Mouse (Mus musculus): ENCODE results near the gene Vstm5. TPM values are rescaled to one million over a fixed set of nuclear protein-coding genes. Genes with fewer than 3 reads are reported as not detected.
A peak's percentile ranks its signal among the peaks of the same experiment; 100 is the strongest.

Gene Vstm5
- polyA plus RNA-seq, 1 experiment from 2014 or later = 28.4 TPM

DNA sequence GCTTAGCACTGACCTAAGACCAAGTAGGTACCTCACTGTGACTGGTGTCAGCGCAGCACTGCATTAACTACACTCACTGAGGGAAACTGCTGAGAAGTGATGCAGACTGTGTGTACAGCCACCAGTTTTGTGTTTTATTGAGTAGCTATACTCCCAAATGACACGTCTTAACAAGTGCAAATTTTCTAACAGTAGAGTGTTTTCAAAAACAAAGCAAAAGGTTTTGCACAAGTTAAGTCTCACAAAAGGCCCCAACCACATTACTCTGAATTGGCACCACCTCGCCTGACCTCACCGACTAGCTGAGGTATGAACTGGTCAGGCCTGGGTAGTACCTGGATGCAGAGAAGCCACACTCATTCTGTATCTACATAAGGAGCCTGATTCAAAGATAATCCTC lies 38.0 kb downstream of the Vstm5 start:
- Histone ChIP-seq H3K9me3 (no peaks in the 10 kb centered on the region), H3K27ac (replicated peaks) (no peak overlapping the region), H3K4me1 (replicated peaks) (peaks cover 30% of the 10 kb centered on the region), H3K36me3 (peaks cover 48% of the 10 kb centered on the region), H3K4me3 (no peak overlapping the region), H3K27me3 (no peaks in the 10 kb centered on the region), H3K4me2 (no peak overlapping the region), H3K9ac (no peak overlapping the region)
- no peak for ATAC-seq (ENCODE audit: low FRiP score, low read depth)
- 94% methylated on average over 4 of the region's 4 CpGs for WGBS

DNA sequence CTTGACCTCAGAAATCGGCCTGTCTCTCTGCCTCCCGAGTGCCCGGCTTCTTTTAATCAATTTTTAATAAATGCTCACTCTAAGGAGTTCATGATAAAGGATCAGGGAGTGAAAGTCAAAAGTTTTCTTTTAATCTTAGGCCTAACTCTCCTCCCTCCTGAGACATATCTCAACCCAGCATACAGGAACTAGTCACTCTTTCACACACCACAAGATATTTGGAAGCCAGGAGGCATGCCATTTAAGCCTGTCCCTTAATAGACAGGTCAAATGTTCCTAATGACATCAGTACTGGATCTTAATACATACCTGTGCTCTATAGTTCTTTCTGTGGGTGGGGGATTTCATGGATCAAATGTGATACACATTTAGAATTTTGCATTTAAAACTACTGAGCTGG lies 39.5 kb downstream of the Vstm5 start:
- WGBS = 92% methylated on average over 3 of the region's 3 CpGs
- H3K27me3 ChIP-seq = no peaks in the 10 kb centered on the region
- H3K4me3 ChIP-seq = no peak overlapping the region
- peak overlapping the region; percentile 73 for H3K4me2 ChIP-seq
- H3K27ac ChIP-seq (replicated peaks) = no peak overlapping the region
- no peak for ATAC-seq (ENCODE audit: low FRiP score, low read depth)
- H3K9ac ChIP-seq = no peak overlapping the region
- peaks cover 30% of the 10 kb centered on the region for H3K4me1 ChIP-seq (replicated peaks)
- H3K36me3 ChIP-seq = peaks cover 33% of the 10 kb centered on the region
- H3K9me3 ChIP-seq = no peaks in the 10 kb centered on the region

DNA sequence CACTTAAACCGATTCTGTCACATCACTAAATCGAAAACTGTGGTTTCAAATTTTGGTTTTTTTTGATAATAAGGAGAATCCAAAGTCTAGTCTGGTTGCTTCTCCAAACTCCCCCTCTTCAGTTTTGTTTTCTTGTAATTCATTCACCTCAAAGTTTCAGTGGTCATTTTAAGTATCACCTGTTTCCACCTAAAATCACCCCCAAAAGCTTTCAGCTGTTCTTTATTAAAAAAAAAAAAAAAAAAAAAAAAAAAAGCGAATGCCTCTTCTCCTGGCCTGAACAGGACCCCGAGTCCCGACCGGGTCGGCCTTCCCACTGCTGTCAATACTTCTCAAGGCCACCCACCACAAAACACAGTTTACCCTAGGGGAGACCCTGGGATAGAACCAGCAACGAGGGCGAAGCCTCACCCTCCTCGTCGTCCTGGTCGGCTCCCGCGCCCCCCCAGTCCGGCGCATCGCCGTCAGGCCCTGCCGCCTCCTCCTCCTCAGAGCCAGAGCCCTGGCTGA lies 40.3 kb downstream of the Vstm5 start:
- ATAC-seq (ENCODE audit: low FRiP score, low read depth) = no peak
- H3K36me3 ChIP-seq = peaks cover 24% of the 10 kb centered on the region
- peak overlapping the region; percentile 100 for H3K9ac ChIP-seq
- H3K27ac ChIP-seq (replicated peaks) = peak overlapping the region; percentile 94
- 10% methylated on average over 19 of the region's 19 CpGs for WGBS
- no peaks in the 10 kb centered on the region for H3K27me3 ChIP-seq
- H3K4me2 ChIP-seq = peak overlapping the region; percentile 73
- H3K4me1 ChIP-seq (replicated peaks) = peaks cover 30% of the 10 kb centered on the region
- H3K4me3 ChIP-seq = peak overlapping the region; percentile 87
- no peaks in the 10 kb centered on the region for H3K9me3 ChIP-seq

DNA sequence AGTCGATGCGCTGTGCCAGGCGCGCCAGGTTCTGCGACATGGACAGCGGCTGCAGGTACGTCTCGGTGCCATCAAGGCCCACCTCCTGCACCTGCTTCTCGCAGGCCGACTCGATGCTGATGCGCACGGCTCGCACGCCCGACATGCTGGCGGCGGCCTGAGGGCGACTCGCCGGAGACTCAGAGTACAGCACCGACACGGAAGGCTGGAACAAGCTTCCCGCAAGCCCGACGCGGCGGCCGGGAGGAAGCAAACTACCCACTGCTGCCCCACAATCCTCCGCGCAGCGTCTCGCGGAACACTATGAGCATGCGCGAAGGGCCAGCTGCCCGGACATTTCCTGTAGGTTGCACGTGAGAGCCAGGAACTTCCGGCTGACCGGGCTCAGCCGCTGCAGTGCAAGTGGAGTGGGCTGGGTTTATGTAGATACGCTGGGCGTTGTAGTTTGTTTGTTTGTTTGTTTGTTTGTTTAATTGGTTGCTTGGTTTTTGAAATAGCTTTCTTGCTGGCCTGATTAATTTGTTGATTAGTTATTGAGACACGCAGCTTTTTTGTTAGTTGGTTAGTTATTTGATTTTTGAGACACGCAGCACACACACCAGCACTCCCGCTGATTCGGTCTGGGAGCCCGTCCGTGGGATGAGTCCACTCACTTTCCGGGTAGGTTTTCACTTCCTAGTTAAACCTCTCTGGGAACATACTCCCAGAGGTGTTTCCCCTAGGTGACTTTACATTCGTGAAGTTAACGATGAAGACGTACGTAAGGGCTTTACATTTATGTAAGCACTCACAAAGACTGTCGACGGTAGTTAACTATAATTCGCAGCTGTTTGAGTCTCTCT lies 41.0 kb downstream of the Vstm5 start, which contains the start of gene Med17:
Gene Med17, minus strand, starts transcription at position 283 of the 842 bp plus-strand sequence.
- 1% methylated on average over 57 of the region's 57 CpGs for WGBS
- H3K27ac ChIP-seq (replicated peaks) = peak within 1 kb of the TSS; percentile 94
- no peaks in the 10 kb centered on the region for H3K27me3 ChIP-seq
- H3K4me3 ChIP-seq = peak within 1 kb of the TSS; percentile 87
- H3K9me3 ChIP-seq = no peaks in the 10 kb centered on the region
- ATAC-seq (ENCODE audit: low FRiP score, low read depth) = peak; percentile 99
- H3K4me2 ChIP-seq = peak within 1 kb of the TSS; percentile 73
- peak within 1 kb of the TSS; percentile 100 for H3K9ac ChIP-seq
- peaks cover 22% of the 10 kb centered on the region for H3K36me3 ChIP-seq
- peaks cover 30% of the 10 kb centered on the region for H3K4me1 ChIP-seq (replicated peaks)

DNA sequence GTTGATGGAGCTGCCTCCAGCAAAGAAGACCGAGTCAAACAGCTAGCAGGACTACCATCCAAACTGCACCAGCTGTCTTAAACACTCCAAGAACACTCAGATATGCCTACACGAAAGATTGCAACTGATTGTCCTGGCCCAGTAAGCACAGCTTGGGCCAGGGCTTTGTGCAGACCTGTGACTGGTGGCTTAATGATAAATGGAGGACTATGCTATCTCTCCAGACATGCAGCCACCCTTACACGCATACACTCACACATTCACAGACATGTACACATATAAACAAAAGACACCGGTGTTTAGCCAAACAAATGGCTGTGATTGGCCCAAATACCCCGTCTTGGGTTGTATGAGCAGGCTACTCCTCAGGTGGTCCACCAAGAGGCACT lies 41.6 kb downstream of the Vstm5 start:
- peak overlapping the region; percentile 87 for H3K4me3 ChIP-seq
- ATAC-seq (ENCODE audit: low FRiP score, low read depth) = no peak
- no peaks in the 10 kb centered on the region for H3K9me3 ChIP-seq
- H3K4me2 ChIP-seq = peak overlapping the region; percentile 73
- peak overlapping the region; percentile 100 for H3K9ac ChIP-seq
- H3K27ac ChIP-seq (replicated peaks) = peak overlapping the region; percentile 7; the same call in 1 of the 2 replicates
- H3K36me3 ChIP-seq = peaks cover 19% of the 10 kb centered on the region
- H3K4me1 ChIP-seq (replicated peaks) = peaks cover 30% of the 10 kb centered on the region
- 46% methylated on average over 5 of the region's 5 CpGs for WGBS
- H3K27me3 ChIP-seq = no peaks in the 10 kb centered on the region

DNA sequence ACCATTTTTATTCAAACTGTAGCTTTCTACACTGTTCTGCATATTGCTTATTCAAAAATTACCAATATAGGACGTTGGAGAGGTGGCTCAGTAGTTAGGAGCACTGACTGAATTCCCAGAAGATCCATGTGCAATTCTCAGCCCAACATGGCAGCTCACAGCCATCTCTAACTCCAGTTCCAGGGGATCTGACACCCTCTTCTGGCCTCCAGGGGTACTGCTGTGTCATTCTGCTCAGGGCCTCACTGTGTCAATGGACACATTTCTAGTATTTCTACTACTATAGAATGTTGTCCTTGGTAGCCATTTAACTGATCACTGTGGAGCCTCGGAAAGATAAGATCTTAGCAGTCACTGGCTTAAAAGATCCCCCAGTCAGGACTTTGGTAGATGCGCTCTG lies 46.6 kb downstream of the Vstm5 start:
- Histone ChIP-seq H3K9me3 (no peaks in the 10 kb centered on the region), H3K4me3 (no peak overlapping the region), H3K27me3 (no peaks in the 10 kb centered on the region), H3K4me2 (no peak overlapping the region), H3K36me3 (peaks cover 12% of the 10 kb centered on the region), H3K27ac (replicated peaks) (no peak overlapping the region), H3K4me1 (replicated peaks) (peaks cover 10% of the 10 kb centered on the region), H3K9ac (no peak overlapping the region)
- WGBS = 61% methylated on average over 3 of the region's 3 CpGs
- no peak for ATAC-seq (ENCODE audit: low FRiP score, low read depth)

DNA sequence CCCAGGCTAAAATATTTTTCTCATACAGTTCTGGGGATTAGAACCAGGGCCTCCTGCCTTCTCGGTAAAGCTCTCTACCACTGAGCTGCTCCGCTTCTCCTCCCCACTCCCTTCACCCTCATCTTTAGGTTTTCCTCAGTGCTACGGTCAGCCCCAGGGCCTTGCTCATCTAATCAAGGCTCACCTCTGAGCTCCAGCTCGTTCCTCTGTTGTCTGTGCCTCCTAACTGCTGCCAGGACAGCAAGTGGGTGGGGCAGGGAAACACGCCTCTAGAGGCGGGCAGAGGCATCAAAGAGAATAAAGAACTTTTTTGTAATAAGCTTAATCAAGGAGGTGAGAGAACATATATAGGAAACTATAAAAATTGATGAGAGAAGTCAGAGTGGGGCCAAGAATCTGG lies 49.0 kb downstream of the Vstm5 start:
- H3K27ac ChIP-seq (replicated peaks) = no peak overlapping the region
- H3K36me3 ChIP-seq = peaks cover 18% of the 10 kb centered on the region
- H3K27me3 ChIP-seq = no peaks in the 10 kb centered on the region
- ATAC-seq (ENCODE audit: low FRiP score, low read depth) = no peak
- WGBS = 65% methylated on average over 6 of the region's 6 CpGs
- no peak overlapping the region for H3K4me3 ChIP-seq
- no peaks in the 10 kb centered on the region for H3K4me1 ChIP-seq (replicated peaks)
- no peak overlapping the region for H3K4me2 ChIP-seq
- H3K9me3 ChIP-seq = no peaks in the 10 kb centered on the region
- no peak overlapping the region for H3K9ac ChIP-seq

DNA sequence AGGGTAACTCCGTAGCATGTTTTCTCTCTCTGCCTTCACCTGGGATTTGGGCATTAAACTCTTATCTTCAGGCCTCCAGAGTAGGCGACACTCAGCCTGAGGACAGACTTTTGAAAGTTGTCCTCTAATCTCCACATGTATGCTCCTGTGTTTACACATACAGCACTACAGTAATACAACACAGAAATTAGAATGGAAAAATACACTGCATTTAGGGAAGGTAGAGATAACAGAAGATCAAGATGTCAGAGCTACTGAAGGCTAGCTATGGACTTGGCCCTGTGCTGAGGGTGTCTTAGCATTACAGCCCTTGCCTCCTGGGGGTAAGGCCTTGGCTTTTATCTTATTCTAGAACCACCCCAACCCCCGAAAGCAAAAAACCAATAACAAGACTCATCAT lies 49.6 kb downstream of the Vstm5 start:
- Histone ChIP-seq H3K9ac (no peak overlapping the region), H3K4me3 (no peak overlapping the region), H3K4me2 (no peak overlapping the region), H3K4me1 (replicated peaks) (no peaks in the 10 kb centered on the region), H3K36me3 (peaks cover 18% of the 10 kb centered on the region), H3K27ac (replicated peaks) (no peak overlapping the region), H3K27me3 (no peaks in the 10 kb centered on the region), H3K9me3 (no peaks in the 10 kb centered on the region)
- 90% methylated on average over 3 of the region's 3 CpGs for WGBS
- ATAC-seq (ENCODE audit: low FRiP score, low read depth) = no peak

DNA sequence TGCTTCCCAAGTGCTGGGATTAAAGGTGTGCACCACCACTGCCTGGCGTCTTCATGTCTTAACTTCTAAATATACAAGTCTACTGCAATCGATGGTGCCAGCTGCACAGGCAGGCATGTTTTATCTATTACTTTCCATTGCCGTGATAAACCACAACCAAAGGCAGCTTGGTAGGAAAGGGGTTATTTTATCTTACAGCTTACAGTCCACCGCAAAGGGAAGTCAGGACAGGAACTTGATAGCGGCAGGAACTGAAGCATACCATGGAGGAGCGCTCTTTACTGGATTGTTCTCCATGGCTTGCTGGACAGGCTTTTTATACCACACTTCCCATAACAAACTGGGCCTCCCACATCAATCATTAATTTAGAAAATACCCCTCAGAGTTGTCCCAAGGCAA lies 50.4 kb downstream of the Vstm5 start:
- H3K27me3 ChIP-seq = no peaks in the 10 kb centered on the region
- no peak overlapping the region for H3K4me3 ChIP-seq
- H3K36me3 ChIP-seq = peaks cover 18% of the 10 kb centered on the region
- no peak overlapping the region for H3K4me2 ChIP-seq
- no peak for ATAC-seq (ENCODE audit: low FRiP score, low read depth)
- no peaks in the 10 kb centered on the region for H3K4me1 ChIP-seq (replicated peaks)
- H3K9ac ChIP-seq = no peak overlapping the region
- WGBS = 90% methylated on average over 6 of the region's 6 CpGs
- no peaks in the 10 kb centered on the region for H3K9me3 ChIP-seq
- no peak overlapping the region for H3K27ac ChIP-seq (replicated peaks)

DNA sequence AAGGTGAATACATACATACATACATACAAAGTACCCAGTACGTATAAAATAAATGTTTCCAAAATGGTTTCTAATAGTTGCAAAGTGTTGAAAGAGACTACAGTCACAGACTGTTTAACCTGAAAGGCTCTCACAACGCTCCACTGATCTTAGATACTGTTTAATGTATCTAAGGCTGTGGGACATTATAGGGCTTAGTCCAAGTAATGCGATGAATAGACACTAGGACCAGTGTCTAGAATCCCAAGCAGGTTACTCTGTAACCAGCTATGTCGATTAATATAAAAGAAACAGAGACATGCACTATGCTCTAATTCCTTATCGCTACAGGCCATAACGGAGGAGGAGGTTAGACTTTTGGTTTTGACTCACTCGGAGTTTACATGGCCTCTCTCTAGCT lies 58.3 kb downstream of the Vstm5 start:
- H3K9ac ChIP-seq = no peak overlapping the region
- H3K4me1 ChIP-seq (replicated peaks) = peaks cover 4% of the 10 kb centered on the region; the same call in 1 of the 2 replicates
- peaks cover 12% of the 10 kb centered on the region for H3K36me3 ChIP-seq
- no peak for ATAC-seq (ENCODE audit: low FRiP score, low read depth)
- H3K27me3 ChIP-seq = no peaks in the 10 kb centered on the region
- H3K4me3 ChIP-seq = no peak overlapping the region
- H3K4me2 ChIP-seq = no peak overlapping the region
- no peak overlapping the region for H3K27ac ChIP-seq (replicated peaks)
- 87% methylated on average over 7 of the region's 7 CpGs for WGBS
- H3K9me3 ChIP-seq = no peaks in the 10 kb centered on the region

DNA sequence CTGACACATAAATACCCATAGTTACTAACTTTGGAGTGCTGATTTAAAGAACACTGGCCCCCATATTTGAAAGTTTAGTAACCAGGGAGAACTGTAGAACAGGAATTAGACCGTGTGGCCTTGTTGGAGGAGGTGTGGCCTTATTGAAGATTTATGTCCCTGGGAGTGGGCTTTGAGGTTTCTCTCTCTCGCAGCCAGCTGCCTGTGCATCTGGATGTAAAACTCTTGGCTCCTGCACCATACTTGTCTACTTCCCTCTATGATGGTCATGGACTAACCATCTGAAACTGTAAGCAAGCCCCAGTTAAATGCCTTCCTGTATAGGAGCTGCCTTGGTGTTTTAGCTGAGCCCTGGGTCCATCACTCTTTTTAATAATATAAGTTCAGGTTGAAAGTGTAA lies 59.6 kb downstream of the Vstm5 start:
- Histone ChIP-seq H3K4me3 (no peak overlapping the region), H3K36me3 (peaks cover 12% of the 10 kb centered on the region), H3K27ac (replicated peaks) (no peak overlapping the region), H3K4me1 (replicated peaks) (peaks cover 4% of the 10 kb centered on the region; the same call in 1 of the 2 replicates), H3K27me3 (no peaks in the 10 kb centered on the region), H3K9ac (no peak overlapping the region), H3K4me2 (no peak overlapping the region), H3K9me3 (no peaks in the 10 kb centered on the region)
- no peak for ATAC-seq (ENCODE audit: low FRiP score, low read depth)
- WGBS = 68% methylated on average over 2 of the region's 2 CpGs

DNA sequence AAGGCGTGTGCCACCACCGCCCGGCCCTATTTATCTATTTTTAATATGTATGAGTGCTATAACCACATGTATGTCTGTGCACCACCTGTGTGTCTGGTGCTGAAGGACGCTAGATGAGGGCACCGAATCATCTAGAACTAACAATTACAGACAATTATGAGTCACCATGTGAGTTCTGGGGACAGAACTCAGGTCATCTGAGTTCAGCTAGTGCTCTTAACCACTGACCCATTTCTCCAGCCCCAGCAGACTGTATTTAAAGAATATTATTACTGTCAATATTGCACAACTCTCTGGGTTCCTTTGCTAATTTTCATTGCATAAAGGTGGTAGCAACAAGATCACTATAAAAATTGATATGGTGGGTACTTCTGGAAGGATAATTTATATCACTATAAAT lies 61.2 kb downstream of the Vstm5 start:
- no peak overlapping the region for H3K4me3 ChIP-seq
- H3K4me1 ChIP-seq (replicated peaks) = peaks cover 8% of the 10 kb centered on the region; the same call in 1 of the 2 replicates
- no peak overlapping the region for H3K9ac ChIP-seq
- no peak overlapping the region for H3K4me2 ChIP-seq
- no peaks in the 10 kb centered on the region for H3K9me3 ChIP-seq
- ATAC-seq (ENCODE audit: low FRiP score, low read depth) = no peak
- WGBS = 91% methylated on average over 5 of the region's 5 CpGs
- H3K27me3 ChIP-seq = no peaks in the 10 kb centered on the region
- no peak overlapping the region for H3K27ac ChIP-seq (replicated peaks)
- H3K36me3 ChIP-seq = peaks cover 12% of the 10 kb centered on the region
